Mouse (Mus musculus) heart, postnatal 36 days (tissue): ENCODE results near the gene 1700020D05Rik. TPM values are rescaled to one million over a fixed set of nuclear protein-coding genes. Genes with fewer than 3 reads are reported as not detected.
A peak's percentile ranks its signal among the peaks of the same experiment; 100 is the strongest.

Source experiments
- DNase-seq, 2 experiments: peaks; one replicate each; pipeline ENCODE4 v3.0.0; 2021 to 2022
- intact Hi-C: fragments of 180-260 bp; cut with DNase I; formaldehyde crosslinking; loops from one replicate; pipeline ENCODE4 v1.15.1; 2025
- total RNA-seq, 2 experiments: library from RNA; stranded (reverse); gene quantifications; 2 replicates each; pipeline ENCODE4 v1.2.3; 2021

1700020D05Rik gene
- total RNA-seq, 2 experiments from 2014 or later, result 0.58 to 0.70 TPM

GRCm38 (mm10) chr19:5456241-5456921, 47.2 kb downstream of the 1700020D05Rik start:
- intact Hi-C loops, result no loop called here
- DNase-seq, result peak; percentile 55 to 70

- intact Hi-C loops, result loop anchor here (1.0 kb wide), 1 partner anchor 22 kb away; no protein-coding TSS in a partner anchor
- no peak for DNase-seq
Observed at GRCm38 (mm10) chr19:5455568-5455967, 48.0 kb downstream of the 1700020D05Rik start.

- intact Hi-C loops, result loop anchor here (1.0 kb wide), 1 partner anchor 22 kb away; no protein-coding TSS in a partner anchor
- no peak for DNase-seq
Observed at GRCm38 (mm10) chr19:5455037-5455436, 48.5 kb downstream of the 1700020D05Rik start.

Other genes starting within 250 kb of the 1700020D05Rik start
- gene Pacs1, start 230.7 kb downstream of the 1700020D05Rik start, total RNA-seq, result 10 to 100 TPM; 19.9 to 21.5 TPM
- gene Sf3b2, start 208.3 kb downstream of the 1700020D05Rik start, total RNA-seq, result 100 to 1,000 TPM; 115 to 128 TPM
- 10 to 100 TPM; 20.0 to 24.2 TPM for gene Gal3st3, start 205.5 kb downstream of the 1700020D05Rik start, total RNA-seq
- gene Catsper1, start 168.0 kb downstream of the 1700020D05Rik start, total RNA-seq, result not detected
- gene Cst6, start 154.2 kb downstream of the 1700020D05Rik start, total RNA-seq, result 10 to 100 TPM in 1 of 2 experiments, 1 to 10 TPM in 1; 9.5 to 10.2 TPM
- 10 to 100 TPM; 16.5 to 17.7 TPM for gene Eif1ad, start 137.0 kb downstream of the 1700020D05Rik start, total RNA-seq
- gene Banf1, start 136.6 kb downstream of the 1700020D05Rik start, total RNA-seq, result 100 to 1,000 TPM; 126 to 142 TPM
- gene Sart1, start 115.1 kb downstream of the 1700020D05Rik start, total RNA-seq, result 10 to 100 TPM; 53.2 to 55.5 TPM
- gene Tsga10ip, start 101.3 kb downstream of the 1700020D05Rik start, total RNA-seq, result 1 to 10 TPM in 1 of 2 experiments, under 1 TPM in 1; 0.17 to 2.8 TPM
- gene Drap1, start 78.8 kb downstream of the 1700020D05Rik start, total RNA-seq, result 100 to 1,000 TPM; 297 to 319 TPM
- 10 to 100 TPM; 33.3 to 38.1 TPM for gene AI837181, start 78.6 kb downstream of the 1700020D05Rik start, total RNA-seq
- gene Fosl1, start 56.2 kb downstream of the 1700020D05Rik start, total RNA-seq, result not detected
- gene Ccdc85b, start 45.9 kb downstream of the 1700020D05Rik start, total RNA-seq, result 10 to 100 TPM in 1 of 2 experiments, 1 to 10 TPM in 1; 9.5 to 11.0 TPM
- gene Fibp, start 43.2 kb downstream of the 1700020D05Rik start, total RNA-seq, result 10 to 100 TPM; 50.3 to 50.5 TPM
- under 1 TPM in 1 of 2 experiments, not detected in 1; 0.43 TPM for gene Ctsw, start 35.3 kb downstream of the 1700020D05Rik start, total RNA-seq
- 1 to 10 TPM; 9.0 to 9.8 TPM for gene Efemp2, start 29.8 kb downstream of the 1700020D05Rik start, total RNA-seq
- 10 to 100 TPM; 19.6 to 23.7 TPM for gene Mus81, start 15.4 kb downstream of the 1700020D05Rik start, total RNA-seq
- gene Cfl1, start 13.3 kb downstream of the 1700020D05Rik start, total RNA-seq, result 100 to 1,000 TPM; 174 to 188 TPM
- 1 to 10 TPM; 5.1 TPM for gene Snx32, start 6.8 kb upstream of the 1700020D05Rik start, total RNA-seq
- not detected for gene Ovol1, start 56.9 kb upstream of the 1700020D05Rik start, total RNA-seq
- gene Ap5b1, start 64.2 kb upstream of the 1700020D05Rik start, total RNA-seq, result 1 to 10 TPM; 3.1 to 3.4 TPM
- gene Rnaseh2c, start 98.1 kb upstream of the 1700020D05Rik start, total RNA-seq, result 10 to 100 TPM; 42.7 to 53.2 TPM
- 10 to 100 TPM; 30.3 to 37.0 TPM for gene Kat5, start 106.5 kb upstream of the 1700020D05Rik start, total RNA-seq
- 10 to 100 TPM; 25.6 to 31.2 TPM for gene Rela, start 133.7 kb upstream of the 1700020D05Rik start, total RNA-seq
- gene Sipa1, start 159.9 kb upstream of the 1700020D05Rik start, total RNA-seq, result 10 to 100 TPM; 19.5 to 29.0 TPM
- gene Map3k11, start 185.0 kb upstream of the 1700020D05Rik start, total RNA-seq, result 10 to 100 TPM; 26.0 to 29.5 TPM
- gene Pcnx3, start 185.1 kb upstream of the 1700020D05Rik start, total RNA-seq, result 10 to 100 TPM; 15.7 to 16.8 TPM
- gene Kcnk7, start 200.6 kb upstream of the 1700020D05Rik start, total RNA-seq, result not detected
- gene Ehbp1l1, start 222.5 kb upstream of the 1700020D05Rik start, total RNA-seq, result 100 to 1,000 TPM; 135 to 136 TPM
- 10 to 100 TPM; 29.3 to 32.6 TPM for gene Fam89b, start 225.9 kb upstream of the 1700020D05Rik start, total RNA-seq
- gene Ltbp3, start 237.1 kb upstream of the 1700020D05Rik start, total RNA-seq, result 10 to 100 TPM; 36.5 to 42.2 TPM